Comparison of ENCODE assay signal across 14 mouse cellular contexts in genomic region chr12:29140576-29140975, GRCm38 (mm10).
DNase-seq lines count a peak whose midpoint lies in the region; ATAC-seq and TF ChIP-seq lines count a peak whose summit lies in the region.
"Had no signal": no experiment of that assay in that cellular context is flagged by ENCODE, and none has a peak within 500 bp of the region (broad histone marks: within the 10 kb centered on the region; RNA-seq: fewer than 3 reads in every experiment).

No protein-coding gene starts in this region.

- H3K9ac ChIP-seq in forebrain, embryonic 14.5 days (ENCODE audit: low read length) = no peak overlapping the region
- no peak overlapping the region for H3K9ac ChIP-seq in hindbrain, embryonic 15.5 days
- H3K9ac ChIP-seq in neural tube, embryonic 12.5 days = no peak overlapping the region
- H3K9ac ChIP-seq in heart, embryonic 11.5 days (ENCODE audit: low read depth, low read length) = no peak overlapping the region
- H3K9ac ChIP-seq: limb, embryonic 13.5 days; liver, embryonic 15.5 days had no signal

- TF ChIP-seq CTCF in layer of hippocampus, adult 2 months (conservative IDR thresholded peaks at IDR 0.05) = no peak

- no peaks in the 10 kb centered on the region for H3K36me3 ChIP-seq in forebrain, embryonic 14.5 days (ENCODE audit: control insufficient read depth, insufficient read depth, low read length)
- no peaks in the 10 kb centered on the region for H3K36me3 ChIP-seq in hindbrain, embryonic 15.5 days
- no peaks in the 10 kb centered on the region for H3K36me3 ChIP-seq in neural tube, embryonic 12.5 days
- H3K36me3 ChIP-seq in heart, embryonic 11.5 days (ENCODE audit: control insufficient read depth, insufficient read depth, low read length) = no peaks in the 10 kb centered on the region
- H3K36me3 ChIP-seq: limb, embryonic 13.5 days; liver, embryonic 15.5 days had no signal

- H3K27me3 ChIP-seq in forebrain, embryonic 14.5 days (replicated peaks; ENCODE audit: control insufficient read depth, insufficient read depth, low read length) = no peaks in the 10 kb centered on the region
- H3K27me3 ChIP-seq in hindbrain, embryonic 15.5 days = no peaks in the 10 kb centered on the region
- no peaks in the 10 kb centered on the region for H3K27me3 ChIP-seq in neural tube, embryonic 12.5 days (replicated peaks)
- H3K27me3 ChIP-seq in heart, embryonic 11.5 days (ENCODE audit: control insufficient read depth, insufficient read depth, low read length) = 0 out of 2 replicates have a peak, but pooled peaks cover 2% of the 10 kb centered on the region
- H3K27me3 ChIP-seq: limb, embryonic 13.5 days; liver, embryonic 15.5 days had no signal

- H3K9me3 ChIP-seq in forebrain, embryonic 14.5 days (replicated peaks; ENCODE audit: control insufficient read depth, low read length) = no peaks in the 10 kb centered on the region
- H3K9me3 ChIP-seq in hindbrain, embryonic 15.5 days = no peaks in the 10 kb centered on the region
- H3K9me3 ChIP-seq in neural tube, embryonic 12.5 days = no peaks in the 10 kb centered on the region
- no peaks in the 10 kb centered on the region for H3K9me3 ChIP-seq in heart, embryonic 11.5 days (replicated peaks; ENCODE audit: control insufficient read depth, low read length)
- H3K9me3 ChIP-seq: limb, embryonic 13.5 days; liver, embryonic 15.5 days had no signal

- 32% methylated on average over 3 of the region's 3 CpGs for WGBS in forebrain, embryonic 14.5 days
- 26% methylated on average over 3 of the region's 3 CpGs for WGBS in hindbrain, embryonic 15.5 days
- WGBS in neural tube, embryonic 12.5 days = 23% methylated on average over 3 of the region's 3 CpGs
- 16% methylated on average over 3 of the region's 3 CpGs for WGBS in heart, embryonic 11.5 days (ENCODE audit: insufficient replicate concordance)

- intact Hi-C loops in heart, postnatal 14 days (cut with DNase I) = no loop called here

- no peak overlapping the region for H3K4me3 ChIP-seq in layer of hippocampus, adult 2 months
- H3K4me3 ChIP-seq in forebrain, embryonic 14.5 days (ENCODE audit: low read depth, low read length) = no peak overlapping the region
- H3K4me3 ChIP-seq in hindbrain, embryonic 15.5 days = no peak overlapping the region
- no peak overlapping the region for H3K4me3 ChIP-seq in neural tube, embryonic 12.5 days
- no peak overlapping the region for H3K4me3 ChIP-seq in heart, embryonic 11.5 days (ENCODE audit: low read depth, low read length)
- H3K4me3 ChIP-seq: limb, embryonic 13.5 days; liver, embryonic 15.5 days had no signal

- no peak overlapping the region for H3K4me2 ChIP-seq in forebrain, embryonic 14.5 days (ENCODE audit: low read length)
- H3K4me2 ChIP-seq in hindbrain, embryonic 15.5 days = no peak overlapping the region
- no peak overlapping the region for H3K4me2 ChIP-seq in neural tube, embryonic 12.5 days (replicated peaks)
- no peak overlapping the region for H3K4me2 ChIP-seq in heart, embryonic 11.5 days
- H3K4me2 ChIP-seq: limb, embryonic 13.5 days; liver, embryonic 15.5 days had no signal

- H3K4me1 ChIP-seq in forebrain, embryonic 14.5 days (ENCODE audit: control insufficient read depth, insufficient read depth, low read length) = peaks cover 44% of the 10 kb centered on the region
- peaks cover 59% of the 10 kb centered on the region for H3K4me1 ChIP-seq in hindbrain, embryonic 15.5 days (replicated peaks)
- peaks cover 36% of the 10 kb centered on the region for H3K4me1 ChIP-seq in neural tube, embryonic 12.5 days
- H3K4me1 ChIP-seq in heart, embryonic 11.5 days (ENCODE audit: control insufficient read depth, insufficient read depth, low read length) = peaks cover 18% of the 10 kb centered on the region
- H3K4me1 ChIP-seq: liver, embryonic 15.5 days had no signal

- no peak for DNase-seq in layer of hippocampus, adult 2 months (ENCODE audit: low spot score in 2 of 2)
- DNase-seq in layer of hippocampus, postnatal 14 days (ENCODE audit: low spot score in 2 of 2) = no peak
- DNase-seq in forebrain, embryonic 14.5 days (ENCODE audit: low spot score) = no peak
- DNase-seq in heart, postnatal 14 days = no peak
- DNase-seq: embryo, embryonic 11 days; kidney, adult 9 months; lung, postnatal 10 days had no signal

- H3K27ac ChIP-seq in layer of hippocampus, adult 2 months = peak overlapping the region; percentile 89
- H3K27ac ChIP-seq in forebrain, embryonic 14.5 days (ENCODE audit: low read depth, low read length) = peak overlapping the region; percentile 77; the same call in 1 of the 2 replicates
- H3K27ac ChIP-seq in hindbrain, embryonic 15.5 days (replicated peaks) = peak overlapping the region; percentile 86
- H3K27ac ChIP-seq in neural tube, embryonic 12.5 days = 0 out of 2 replicates have a peak overlapping the region, but pooled peaks have one; percentile 15
- no peak overlapping the region for H3K27ac ChIP-seq in heart, embryonic 11.5 days (ENCODE audit: low read depth, low read length)
- H3K27ac ChIP-seq: limb, embryonic 13.5 days; liver, embryonic 15.5 days had no signal

- no peak for ATAC-seq in forebrain, embryonic 14.5 days
- no peak for ATAC-seq in hindbrain, embryonic 15.5 days (ENCODE audit: low FRiP score, low read depth)
- no peak for ATAC-seq in neural tube, embryonic 12.5 days (ENCODE audit: low FRiP score, low read depth)
- ATAC-seq in heart, embryonic 11.5 days (replicated peaks; ENCODE audit: insufficient number of reproducible peaks, low FRiP score, low TSS enrichment) = no peak
- no peak for ATAC-seq in megakaryocyte progenitor cell, adult 5-6 weeks (replicated peaks; ENCODE audit: poor library complexity)
- ATAC-seq: inflammation-experienced regulatory T-cells, adult 6 months had no signal
